Mouse (Mus musculus) neural tube, embryonic 14.5 days (tissue): ENCODE results near the gene Ung. TPM values are rescaled to one million over a fixed set of nuclear protein-coding genes. Genes with fewer than 3 reads are reported as not detected.

Experiments used
- polyA plus RNA-seq: library from polyadenylated mRNA; unstranded; fragments of >200 nt; fragmentation: Nextera tagmentation; extraction: Ambion mirVana; gene quantifications from 2 replicates; pipeline ENCODE4 v1.2.1, GENCODE M21; 2014

Ung gene
- polyA plus RNA-seq, 1 experiment from 2014 or later = 4.1 TPM

Other genes starting within 250 kb of the Ung start
- gene Coro1c, start 221.6 kb upstream of the Ung start, polyA plus RNA-seq = 148 and 188 TPM in 2 replicates
- gene Ssh1, start 136.5 kb upstream of the Ung start, polyA plus RNA-seq = 19.2 and 20.9 TPM in 2 replicates
- gene Dao, start 126.7 kb upstream of the Ung start, polyA plus RNA-seq = not detected in 2 replicates
- 16.9 and 17.6 TPM in 2 replicates for gene Usp30, start 64.9 kb upstream of the Ung start, polyA plus RNA-seq
- 80.0 and 80.3 TPM in 2 replicates for gene Svop, start 38.8 kb upstream of the Ung start, polyA plus RNA-seq
- 8.2 TPM in 2 replicates for gene Alkbh2, start 2.2 kb upstream of the Ung start, polyA plus RNA-seq
- gene Acacb, start 16.1 kb downstream of the Ung start, polyA plus RNA-seq = 3.2 and 4.8 TPM in 2 replicates
- gene Foxn4, start 143.4 kb downstream of the Ung start, polyA plus RNA-seq = not detected in 2 replicates
- gene Myo1h, start 158.8 kb downstream of the Ung start, polyA plus RNA-seq = 0.75 and 0.88 TPM in 2 replicates